Mouse (Mus musculus): ENCODE results near the gene Smim4. TPM values are rescaled to one million over a fixed set of nuclear protein-coding genes. Genes with fewer than 3 reads are reported as not detected.

Gene Smim4
- polyA plus RNA-seq, 1 experiment from 2014 or later = 38.4 TPM

GRCm38 (mm10) chr14:31168425-31168824 is 39.7 kb upstream of the Smim4 start, which contains the start of gene Stab1:
Gene Stab1, minus strand, starts transcription at chr14:31168641.
- Histone ChIP-seq H3K4me1 (ENCODE audit: control insufficient read depth, insufficient read depth, low read length) (no peaks in the 10 kb centered on the region), H3K27me3 (ENCODE audit: control insufficient read depth, insufficient read depth, low read depth, low read length) (no peaks in the 10 kb centered on the region), H3K27ac (ENCODE audit: low read length) (no peak within 1 kb of the TSS; the same call in 1 of the 2 replicates), H3K4me2 (ENCODE audit: low read length) (no peak within 1 kb of the TSS), H3K4me3 (ENCODE audit: low read depth, low read length) (no peak within 1 kb of the TSS), H3K9me3 (replicated peaks; ENCODE audit: control insufficient read depth, low read length, poor library complexity, severe bottlenecking) (no peaks in the 10 kb centered on the region), H3K36me3 (ENCODE audit: control insufficient read depth, insufficient read depth, low read length) (peaks cover 26% of the 10 kb centered on the region), H3K9ac (ENCODE audit: low read depth, low read length) (no peak within 1 kb of the TSS)
- 56% methylated on average over 10 of the region's 10 CpGs for WGBS
- no peak for ATAC-seq

DNA sequence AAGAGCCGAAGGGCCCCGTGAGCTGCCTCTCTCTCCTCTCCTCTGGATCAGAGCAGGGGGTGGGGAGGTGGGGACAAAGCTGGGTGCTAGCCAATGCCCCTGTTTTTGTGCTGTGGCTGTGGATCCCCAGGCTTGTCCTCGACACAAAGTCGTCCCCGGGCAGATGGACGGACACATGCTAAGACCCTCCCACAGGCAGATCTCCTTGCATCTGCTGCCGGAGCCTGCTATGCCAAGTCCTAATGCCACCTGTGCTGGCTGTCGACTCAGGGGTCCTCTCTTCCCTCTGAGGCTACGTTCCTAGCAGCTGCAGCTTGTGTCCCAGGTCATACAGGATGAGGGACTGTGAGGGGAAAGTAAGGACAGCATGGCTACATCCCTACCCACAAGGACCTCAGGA is 38.1 kb upstream of the Smim4 start:
- Histone ChIP-seq H3K4me1 (ENCODE audit: control insufficient read depth, insufficient read depth, low read length) (no peaks in the 10 kb centered on the region), H3K4me2 (ENCODE audit: low read length) (no peak overlapping the region), H3K9ac (ENCODE audit: low read depth, low read length) (no peak overlapping the region), H3K27ac (ENCODE audit: low read length) (no peak overlapping the region), H3K36me3 (ENCODE audit: control insufficient read depth, insufficient read depth, low read length) (peaks cover 11% of the 10 kb centered on the region), H3K27me3 (ENCODE audit: control insufficient read depth, insufficient read depth, low read depth, low read length) (no peaks in the 10 kb centered on the region), H3K4me3 (ENCODE audit: low read depth, low read length) (no peak overlapping the region), H3K9me3 (replicated peaks; ENCODE audit: control insufficient read depth, low read length, poor library complexity, severe bottlenecking) (no peaks in the 10 kb centered on the region)
- WGBS = 51% methylated on average over 9 of the region's 9 CpGs
- no peak for ATAC-seq

- Histone ChIP-seq H3K27ac (ENCODE audit: low read length) (no peak overlapping the region), H3K4me3 (ENCODE audit: low read depth, low read length) (no peak overlapping the region), H3K36me3 (ENCODE audit: control insufficient read depth, insufficient read depth, low read length) (peaks cover 4% of the 10 kb centered on the region), H3K4me1 (ENCODE audit: control insufficient read depth, insufficient read depth, low read length) (no peaks in the 10 kb centered on the region), H3K4me2 (ENCODE audit: low read length) (no peak overlapping the region), H3K9ac (ENCODE audit: low read depth, low read length) (no peak overlapping the region), H3K9me3 (replicated peaks; ENCODE audit: control insufficient read depth, low read length, poor library complexity, severe bottlenecking) (no peaks in the 10 kb centered on the region), H3K27me3 (ENCODE audit: control insufficient read depth, insufficient read depth, low read depth, low read length) (no peaks in the 10 kb centered on the region)
- no peak for ATAC-seq
- 72% methylated on average over 10 of the region's 10 CpGs for WGBS
These were observed 37.4 kb upstream of the Smim4 start for GRCm38 (mm10) chr14:31165991-31166630.

- H3K9ac ChIP-seq (ENCODE audit: low read depth, low read length) = no peak overlapping the region
- no peak for ATAC-seq
These were observed 36.7 kb upstream of the Smim4 start for GRCm38 (mm10) chr14:31165458-31165857.

DNA sequence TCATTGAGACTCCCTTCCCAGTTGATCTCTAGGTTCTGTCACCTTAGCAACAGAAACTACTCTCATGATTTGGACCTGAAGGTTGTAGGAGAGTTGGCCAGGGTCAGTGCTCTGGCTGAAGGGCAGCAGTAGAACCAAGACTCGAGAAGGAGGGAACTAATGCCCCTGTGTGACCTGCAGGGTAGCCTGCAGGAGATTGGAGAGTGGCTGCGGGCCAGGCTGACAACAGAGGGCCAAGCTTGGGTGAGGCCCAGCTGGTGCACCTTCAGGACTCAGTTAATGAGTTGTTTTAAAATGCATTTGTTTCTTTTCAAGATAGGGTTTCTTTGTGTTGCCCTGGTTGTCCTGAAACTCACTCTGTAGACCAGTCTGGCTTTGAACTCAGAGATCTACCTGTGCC is 36.3 kb upstream of the Smim4 start:
- H3K9me3 ChIP-seq (replicated peaks; ENCODE audit: control insufficient read depth, low read length, poor library complexity, severe bottlenecking) = no peaks in the 10 kb centered on the region
- no peak overlapping the region for H3K4me3 ChIP-seq (ENCODE audit: low read depth, low read length)
- no peaks in the 10 kb centered on the region for H3K4me1 ChIP-seq (ENCODE audit: control insufficient read depth, insufficient read depth, low read length)
- no peak for ATAC-seq
- no peak overlapping the region for H3K27ac ChIP-seq (ENCODE audit: low read length)
- H3K36me3 ChIP-seq (ENCODE audit: control insufficient read depth, insufficient read depth, low read length) = no peaks in the 10 kb centered on the region
- H3K4me2 ChIP-seq (ENCODE audit: low read length) = no peak overlapping the region
- H3K9ac ChIP-seq (ENCODE audit: low read depth, low read length) = no peak overlapping the region
- no peaks in the 10 kb centered on the region for H3K27me3 ChIP-seq (ENCODE audit: control insufficient read depth, insufficient read depth, low read depth, low read length)
- WGBS = 54% methylated on average over 2 of the region's 2 CpGs

More at GRCm38 (mm10) chr14:31165458-31165857, 36.7 kb upstream of the Smim4 start:
- Histone ChIP-seq H3K27ac (ENCODE audit: low read length) (no peak overlapping the region), H3K27me3 (ENCODE audit: control insufficient read depth, insufficient read depth, low read depth, low read length) (no peaks in the 10 kb centered on the region), H3K4me3 (ENCODE audit: low read depth, low read length) (no peak overlapping the region), H3K36me3 (ENCODE audit: control insufficient read depth, insufficient read depth, low read length) (no peaks in the 10 kb centered on the region), H3K9me3 (replicated peaks; ENCODE audit: control insufficient read depth, low read length, poor library complexity, severe bottlenecking) (no peaks in the 10 kb centered on the region), H3K4me1 (ENCODE audit: control insufficient read depth, insufficient read depth, low read length) (no peaks in the 10 kb centered on the region), H3K4me2 (ENCODE audit: low read length) (no peak overlapping the region)
- WGBS = 58% methylated on average over 7 of the region's 7 CpGs

GRCm38 (mm10) chr14:31164067-31164466 is 35.3 kb upstream of the Smim4 start:
- 77% methylated on average over 8 of the region's 8 CpGs for WGBS

DNA sequence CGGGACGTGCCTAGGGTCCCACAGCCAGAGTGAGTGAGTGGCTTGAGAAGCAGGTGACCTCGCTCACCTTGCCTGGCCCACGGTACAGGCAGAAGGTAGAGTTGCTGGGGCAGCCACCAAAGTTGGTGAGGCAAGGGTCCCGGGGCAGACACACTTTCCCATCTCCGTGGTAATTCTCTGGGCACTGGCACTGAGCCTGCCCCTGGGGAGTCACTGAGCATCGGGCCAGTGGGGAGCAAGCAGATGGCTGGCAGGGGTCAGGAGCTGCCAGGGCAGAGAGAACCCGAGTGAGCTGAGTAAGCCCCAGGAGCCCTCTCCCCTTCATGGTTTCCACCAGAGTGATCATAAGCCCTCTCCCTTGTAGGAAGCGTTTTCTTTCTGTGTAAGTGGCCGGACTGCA is 32.9 kb upstream of the Smim4 start:
- Histone ChIP-seq H3K4me2 (ENCODE audit: low read length) (no peak overlapping the region), H3K4me3 (ENCODE audit: low read depth, low read length) (no peak overlapping the region), H3K36me3 (ENCODE audit: control insufficient read depth, insufficient read depth, low read length) (no peaks in the 10 kb centered on the region), H3K27ac (ENCODE audit: low read length) (no peak overlapping the region), H3K9me3 (replicated peaks; ENCODE audit: control insufficient read depth, low read length, poor library complexity, severe bottlenecking) (no peaks in the 10 kb centered on the region), H3K9ac (ENCODE audit: low read depth, low read length) (no peak overlapping the region), H3K4me1 (ENCODE audit: control insufficient read depth, insufficient read depth, low read length) (no peaks in the 10 kb centered on the region), H3K27me3 (ENCODE audit: control insufficient read depth, insufficient read depth, low read depth, low read length) (no peaks in the 10 kb centered on the region)
- 64% methylated on average over 10 of the region's 10 CpGs for WGBS
- ATAC-seq = no peak

More at GRCm38 (mm10) chr14:31164067-31164466, 35.3 kb upstream of the Smim4 start:
- no peak overlapping the region for H3K4me2 ChIP-seq (ENCODE audit: low read length)
- H3K36me3 ChIP-seq (ENCODE audit: control insufficient read depth, insufficient read depth, low read length) = no peaks in the 10 kb centered on the region
- H3K9me3 ChIP-seq (replicated peaks; ENCODE audit: control insufficient read depth, low read length, poor library complexity, severe bottlenecking) = no peaks in the 10 kb centered on the region
- no peak overlapping the region for H3K4me3 ChIP-seq (ENCODE audit: low read depth, low read length)
- no peak overlapping the region for H3K9ac ChIP-seq (ENCODE audit: low read depth, low read length)
- H3K4me1 ChIP-seq (ENCODE audit: control insufficient read depth, insufficient read depth, low read length) = no peaks in the 10 kb centered on the region
- H3K27me3 ChIP-seq (ENCODE audit: control insufficient read depth, insufficient read depth, low read depth, low read length) = no peaks in the 10 kb centered on the region
- ATAC-seq = no peak
- H3K27ac ChIP-seq (ENCODE audit: low read length) = no peak overlapping the region

DNA sequence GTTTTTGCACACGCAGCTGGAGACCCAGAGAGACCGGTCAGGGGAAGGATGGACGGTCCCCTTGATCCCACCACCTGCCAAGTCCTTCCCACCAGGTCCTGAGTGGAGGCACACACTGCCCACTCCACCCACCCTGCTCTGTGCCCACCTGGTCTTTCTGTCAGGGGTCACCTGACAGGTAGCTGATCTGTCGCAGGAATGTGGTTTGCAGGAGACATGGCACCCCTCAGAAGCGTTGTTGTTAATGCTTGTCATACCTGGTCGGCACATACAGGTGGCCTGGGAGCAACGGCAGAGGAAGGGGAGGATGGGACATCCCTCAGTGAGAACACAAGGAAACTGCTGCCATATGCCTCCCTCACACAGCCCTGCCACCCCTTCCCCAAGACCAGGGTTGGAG is 32.4 kb upstream of the Smim4 start:
- Histone ChIP-seq H3K4me3 (ENCODE audit: low read depth, low read length) (no peak overlapping the region), H3K27me3 (ENCODE audit: control insufficient read depth, insufficient read depth, low read depth, low read length) (no peaks in the 10 kb centered on the region), H3K9me3 (replicated peaks; ENCODE audit: control insufficient read depth, low read length, poor library complexity, severe bottlenecking) (no peaks in the 10 kb centered on the region), H3K36me3 (ENCODE audit: control insufficient read depth, insufficient read depth, low read length) (no peaks in the 10 kb centered on the region), H3K4me2 (ENCODE audit: low read length) (no peak overlapping the region), H3K9ac (ENCODE audit: low read depth, low read length) (no peak overlapping the region), H3K4me1 (ENCODE audit: control insufficient read depth, insufficient read depth, low read length) (no peaks in the 10 kb centered on the region), H3K27ac (ENCODE audit: low read length) (no peak overlapping the region)
- WGBS = 94% methylated on average over 7 of the region's 7 CpGs
- ATAC-seq = no peak

DNA sequence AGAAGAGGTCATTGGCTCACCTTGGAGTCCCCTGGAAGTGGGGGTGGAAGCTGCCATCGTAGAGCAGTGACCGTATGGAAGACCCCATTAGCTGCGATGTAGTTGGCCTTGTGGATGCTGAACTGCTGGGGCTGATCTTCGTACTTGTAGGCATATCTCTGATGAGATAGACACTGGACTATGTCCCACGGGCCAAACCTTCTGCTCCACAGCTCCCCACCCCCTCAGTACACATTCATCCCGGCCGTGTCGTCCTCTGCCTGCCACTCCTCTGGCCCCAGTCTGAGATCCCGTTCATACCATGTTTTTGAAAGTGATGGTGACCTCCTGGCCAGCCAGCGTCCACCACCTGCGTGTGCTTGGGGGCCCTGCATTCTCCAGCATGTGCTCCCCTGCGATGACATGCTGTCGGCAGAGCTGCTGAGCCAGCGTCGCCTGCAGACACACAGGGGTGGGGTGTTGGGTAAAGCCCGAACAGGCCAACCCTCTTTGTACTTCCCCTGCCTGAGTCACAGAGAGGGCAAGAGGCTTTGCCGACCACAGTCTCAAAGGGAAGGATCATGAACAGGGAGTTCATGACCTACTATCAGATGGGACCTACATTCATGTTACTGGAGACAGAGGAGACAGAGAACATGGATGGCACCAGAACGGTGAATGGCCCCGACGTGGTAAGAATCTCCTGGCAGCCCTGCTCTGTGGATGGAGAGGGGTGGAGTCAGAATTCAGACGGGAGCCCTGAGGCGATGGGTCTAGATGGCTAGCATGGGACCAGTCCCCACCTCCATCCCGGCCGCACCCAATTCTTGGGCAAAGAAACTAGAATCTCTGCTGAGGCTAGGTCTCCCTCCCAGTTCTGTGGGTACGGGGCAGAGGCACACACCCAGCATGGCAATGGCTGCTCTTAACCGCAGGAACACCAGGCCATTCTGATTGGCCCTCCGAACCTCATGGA is 31.7 kb upstream of the Smim4 start:
- H3K4me1 ChIP-seq (ENCODE audit: control insufficient read depth, insufficient read depth, low read length) = no peaks in the 10 kb centered on the region
- no peak for ATAC-seq
- H3K4me3 ChIP-seq (ENCODE audit: low read depth, low read length) = no peak overlapping the region
- H3K9me3 ChIP-seq (replicated peaks; ENCODE audit: control insufficient read depth, low read length, poor library complexity, severe bottlenecking) = no peaks in the 10 kb centered on the region
- no peak overlapping the region for H3K27ac ChIP-seq (ENCODE audit: low read length)
- H3K36me3 ChIP-seq (ENCODE audit: control insufficient read depth, insufficient read depth, low read length) = no peaks in the 10 kb centered on the region
- H3K4me2 ChIP-seq (ENCODE audit: low read length) = no peak overlapping the region
- no peak overlapping the region for H3K9ac ChIP-seq (ENCODE audit: low read depth, low read length)
- 84% methylated on average over 27 of the region's 27 CpGs for WGBS
- H3K27me3 ChIP-seq (ENCODE audit: control insufficient read depth, insufficient read depth, low read depth, low read length) = no peaks in the 10 kb centered on the region
